Mouse (Mus musculus) erythroblast, embryonic 14.5 days (primary cell): ENCODE results near the gene Usp24. TPM values are rescaled to one million over a fixed set of nuclear protein-coding genes. Genes with fewer than 3 reads are reported as not detected.

Experiments used
- H3K27me3 ChIP-seq: 2 replicates; pipeline ENCODE4 v1.6.1; 2012; ENCODE audit warnings: inconsistent platforms; ENCODE audit not compliant: control insufficient read depth
- H3K36me3 ChIP-seq: 2 replicates; pipeline ENCODE4 v1.6.1; 2012; ENCODE audit warnings: mild to moderate bottlenecking, inconsistent platforms; ENCODE audit not compliant: control insufficient read depth
- H3K4me1 ChIP-seq: 2 replicates; pipeline ENCODE4 v1.6.1; 2012; ENCODE audit warnings: inconsistent platforms; ENCODE audit not compliant: control insufficient read depth
- H3K4me3 ChIP-seq: replicated peaks from 2 replicates; pipeline ENCODE3; 2012; ENCODE audit warnings: moderate library complexity, mild to moderate bottlenecking, inconsistent platforms
- H3K9me3 ChIP-seq: 2 replicates; pipeline ENCODE4 v1.6.1; 2012; ENCODE audit warnings: low read length, inconsistent platforms, mixed read lengths; ENCODE audit not compliant: control insufficient read depth
- GATA1 ChIP-seq: IDR thresholded peaks from 2 replicates; pipeline ENCODE4 v1.6.1; 2012; ENCODE audit warnings: low read length, inconsistent platforms, mixed read lengths
- TAL1 ChIP-seq: IDR thresholded peaks from 3 replicates; pipeline ENCODE4 v1.6.1; 2012; ENCODE audit warnings: low read length, inconsistent platforms, mixed read lengths
- polyA plus RNA-seq: library from polyadenylated mRNA; stranded (reverse); fragments of >175 nt; gene quantifications from 2 replicates; pipeline ENCODE4 v1.2.3, GENCODE M21; 2012

Usp24 gene
- 1.2 TPM in 2 replicates for polyA plus RNA-seq

DNA sequence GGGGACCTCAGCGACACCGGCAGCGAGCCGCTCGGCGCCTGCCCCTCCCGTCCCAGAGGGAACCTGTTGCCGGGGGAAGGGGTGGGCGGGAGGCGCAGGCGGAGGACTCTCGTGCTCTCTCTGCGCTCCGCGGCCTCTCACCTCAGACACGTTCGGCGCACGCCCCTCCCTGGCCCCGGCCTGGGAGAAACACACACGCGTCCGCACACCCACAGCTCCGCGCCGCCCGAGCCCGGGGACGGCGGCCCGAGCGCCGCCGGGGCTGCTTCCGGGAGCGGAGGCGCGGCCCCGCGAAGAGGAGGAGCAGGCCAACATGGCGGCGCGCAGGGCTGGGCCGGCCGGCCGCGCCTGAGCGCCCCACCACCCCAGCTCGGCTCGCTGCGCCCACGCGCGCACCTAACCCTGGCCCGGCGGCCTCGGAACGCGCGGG, at the start of gene Usp24:
Gene Usp24 (plus strand): TSS at position 293 of the 430 bp plus-strand sequence.
- Histone ChIP-seq H3K36me3 (peaks cover 29% of the 10 kb centered on the region), H3K9me3 (no peaks in the 10 kb centered on the region), H3K4me3 (peak within 1 kb of the TSS; percentile 100), H3K27me3 (no peaks in the 10 kb centered on the region), H3K4me1 (peaks cover 73% of the 10 kb centered on the region)
- TF ChIP-seq TAL1 (no peak), GATA1 (no peak)

DNA sequence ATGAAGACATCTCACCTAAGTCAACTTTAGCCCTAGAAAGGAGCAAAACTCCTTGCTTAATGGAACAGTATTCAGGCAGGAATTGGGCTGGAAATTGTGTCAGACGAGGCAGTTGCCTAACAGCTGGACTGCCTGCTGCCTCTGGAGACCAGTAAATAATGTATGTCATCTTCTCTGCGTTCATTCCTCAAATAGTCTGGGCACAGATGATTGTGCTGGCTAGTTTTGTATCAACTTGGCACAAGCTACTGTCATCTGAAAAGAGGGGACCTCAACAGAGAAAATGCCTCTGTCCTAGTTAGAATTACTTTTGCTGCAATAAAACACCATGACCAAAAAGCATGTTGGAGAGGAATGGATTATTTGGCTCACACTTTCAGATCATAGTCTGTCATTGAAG, 39.1 kb upstream of the Usp24 start:
- TF ChIP-seq TAL1 = no peak
- Histone ChIP-seq H3K27me3 (no peaks in the 10 kb centered on the region), H3K4me3 (no peak overlapping the region), H3K4me1 (peaks cover 9% of the 10 kb centered on the region), H3K36me3 (no peaks in the 10 kb centered on the region), H3K9me3 (no peaks in the 10 kb centered on the region)

DNA sequence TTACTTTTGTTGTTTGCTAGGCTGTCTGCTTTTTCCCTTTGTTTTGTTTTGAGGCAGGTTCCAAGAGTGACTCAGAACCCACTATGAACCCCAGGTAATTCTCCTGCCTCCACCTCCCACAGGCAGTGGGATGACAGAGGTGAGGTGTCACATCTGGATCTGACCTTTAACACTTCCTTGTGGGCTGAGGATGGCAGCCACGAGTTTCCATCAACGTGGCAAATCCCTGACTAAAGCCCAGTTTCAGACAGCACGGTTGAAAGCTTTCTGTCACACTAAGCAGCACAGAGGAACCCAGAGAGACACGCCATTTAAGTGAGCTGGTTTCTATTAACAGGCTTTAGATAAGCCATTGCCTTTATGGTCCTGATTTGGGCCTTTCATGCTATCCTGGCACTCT, 36.8 kb upstream of the Usp24 start:
- Histone ChIP-seq H3K4me3 (no peak overlapping the region), H3K36me3 (no peaks in the 10 kb centered on the region), H3K9me3 (peaks cover 1% of the 10 kb centered on the region; the same call in 1 of the 2 replicates), H3K4me1 (peaks cover 15% of the 10 kb centered on the region), H3K27me3 (no peaks in the 10 kb centered on the region)
- TF ChIP-seq GATA1 = no peak
- no peak for TF ChIP-seq TAL1

DNA sequence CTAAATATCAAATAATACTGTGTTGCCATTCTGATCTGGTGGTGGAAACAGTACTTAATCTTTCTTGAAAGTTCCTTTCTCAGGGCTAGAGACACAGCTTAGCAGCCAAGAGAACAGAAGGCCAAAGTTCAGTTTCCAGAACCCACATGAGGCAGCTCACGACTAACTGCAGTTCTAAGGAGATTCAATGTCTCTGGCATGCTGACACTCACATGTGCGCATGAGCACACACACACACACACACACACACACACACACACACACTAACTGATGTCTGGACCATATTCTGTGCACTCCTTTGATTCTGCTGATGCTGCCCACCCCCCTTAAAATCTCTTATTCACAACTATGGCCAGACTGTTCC, 34.9 kb upstream of the Usp24 start:
- TF ChIP-seq GATA1 (no peak), TAL1 (no peak)
- H3K36me3 ChIP-seq = no peaks in the 10 kb centered on the region
- H3K4me1 ChIP-seq = peaks cover 15% of the 10 kb centered on the region
- no peak overlapping the region for H3K4me3 ChIP-seq
- no peaks in the 10 kb centered on the region for H3K27me3 ChIP-seq
- peaks cover 2% of the 10 kb centered on the region; the same call in 1 of the 2 replicates for H3K9me3 ChIP-seq

DNA sequence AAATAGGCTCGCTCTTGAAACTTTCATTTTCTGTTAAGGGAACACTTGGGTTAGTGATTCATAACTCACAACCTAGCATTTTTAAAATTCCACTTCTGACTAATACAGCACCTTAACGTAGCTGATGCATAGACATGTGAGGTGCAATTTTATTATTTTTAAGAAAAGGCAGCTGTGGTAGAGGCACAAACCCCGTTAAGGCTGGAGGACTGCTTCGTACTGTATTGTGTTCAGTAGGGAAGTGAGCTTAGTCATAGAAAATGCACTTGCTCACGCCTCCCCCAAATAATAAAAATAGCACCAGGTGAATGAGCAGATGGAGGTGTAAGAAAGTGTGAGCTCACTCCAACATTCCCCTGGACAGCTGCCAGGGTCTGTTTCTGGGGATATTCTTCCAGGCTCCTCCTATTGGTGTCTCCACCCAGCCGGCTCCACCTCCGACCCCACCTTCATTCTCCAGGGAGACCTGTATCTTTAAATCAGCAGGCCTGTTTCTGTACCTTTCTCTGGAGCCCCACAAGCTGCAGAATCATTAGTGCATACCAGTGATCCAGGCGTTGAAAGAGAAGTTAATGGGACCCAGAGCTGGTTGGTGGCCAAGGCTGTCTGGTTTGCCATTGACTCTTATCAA, 34.4 kb upstream of the Usp24 start:
- no peak overlapping the region for H3K4me3 ChIP-seq
- H3K36me3 ChIP-seq = no peaks in the 10 kb centered on the region

DNA sequence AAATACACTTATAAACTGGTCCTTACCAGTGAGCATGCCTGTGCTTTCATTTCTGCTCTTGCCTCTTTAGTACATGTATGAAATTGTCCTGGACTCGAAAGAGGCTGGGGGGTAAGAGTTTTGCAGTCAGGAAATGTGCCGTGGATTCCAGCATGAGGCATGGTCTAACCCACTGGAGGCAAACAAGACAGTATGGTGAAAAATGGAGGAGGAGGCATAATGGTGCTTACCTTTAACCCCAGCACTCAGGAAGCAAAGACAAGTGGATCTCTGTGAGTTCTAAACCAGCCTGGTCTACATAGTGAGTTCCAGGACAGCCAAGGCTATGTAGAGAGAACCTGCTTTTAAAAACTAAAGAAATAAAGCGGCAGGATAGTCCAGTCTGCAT, 33.9 kb upstream of the Usp24 start:
- Histone ChIP-seq H3K4me1 (peaks cover 20% of the 10 kb centered on the region), H3K4me3 (no peak overlapping the region), H3K9me3 (peaks cover 2% of the 10 kb centered on the region; the same call in 1 of the 2 replicates), H3K27me3 (no peaks in the 10 kb centered on the region), H3K36me3 (no peaks in the 10 kb centered on the region)
- no peak for TF ChIP-seq GATA1
- TF ChIP-seq TAL1 = no peak

More for the DNA sequence above, 34.4 kb upstream of the Usp24 start:
- Histone ChIP-seq H3K9me3 (peaks cover 2% of the 10 kb centered on the region; the same call in 1 of the 2 replicates), H3K4me1 (peaks cover 15% of the 10 kb centered on the region), H3K27me3 (no peaks in the 10 kb centered on the region)
- no peak for TF ChIP-seq GATA1
- TF ChIP-seq TAL1 = no peak

DNA sequence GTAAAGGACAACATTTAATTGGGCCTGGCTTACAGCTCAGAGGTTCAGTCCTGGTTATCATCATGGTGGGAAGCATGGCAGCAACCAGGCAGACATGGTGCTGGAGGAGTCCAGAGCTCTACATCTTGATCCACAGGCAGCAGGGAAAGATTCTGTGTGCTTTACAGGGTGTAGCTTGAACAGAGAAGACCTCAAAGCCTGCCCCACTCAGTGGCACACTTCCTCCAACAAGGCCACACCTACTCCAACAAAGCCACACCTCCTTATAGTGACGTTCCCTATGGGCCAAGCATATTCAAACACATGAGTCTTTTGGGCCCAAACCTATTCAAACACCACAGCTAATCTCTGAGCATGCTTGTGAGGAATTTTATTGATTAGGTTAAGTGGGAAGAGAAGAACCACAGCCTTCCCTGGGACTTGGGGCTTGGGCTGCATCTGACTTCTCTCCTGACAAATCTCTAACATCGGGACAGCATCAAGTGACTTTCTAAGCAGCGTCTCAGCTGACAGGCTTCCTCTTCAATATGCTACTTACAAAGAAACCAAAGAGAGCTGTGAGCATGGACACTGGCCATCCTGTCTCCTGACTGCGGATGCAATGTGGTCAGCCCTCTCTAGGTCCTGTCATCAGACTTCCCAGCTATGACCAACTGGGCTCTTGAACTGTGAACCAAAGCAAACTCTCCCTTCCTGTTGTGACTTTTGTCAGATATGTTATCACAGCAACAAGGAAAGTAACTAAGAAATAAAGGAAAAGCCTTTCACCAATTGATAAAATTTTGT, 28.9 kb upstream of the Usp24 start:
- Histone ChIP-seq H3K9me3 (peaks cover 2% of the 10 kb centered on the region; the same call in 1 of the 2 replicates), H3K4me3 (no peak overlapping the region), H3K4me1 (peaks cover 12% of the 10 kb centered on the region), H3K36me3 (no peaks in the 10 kb centered on the region), H3K27me3 (no peaks in the 10 kb centered on the region)
- TF ChIP-seq GATA1 (no peak), TAL1 (no peak)

DNA sequence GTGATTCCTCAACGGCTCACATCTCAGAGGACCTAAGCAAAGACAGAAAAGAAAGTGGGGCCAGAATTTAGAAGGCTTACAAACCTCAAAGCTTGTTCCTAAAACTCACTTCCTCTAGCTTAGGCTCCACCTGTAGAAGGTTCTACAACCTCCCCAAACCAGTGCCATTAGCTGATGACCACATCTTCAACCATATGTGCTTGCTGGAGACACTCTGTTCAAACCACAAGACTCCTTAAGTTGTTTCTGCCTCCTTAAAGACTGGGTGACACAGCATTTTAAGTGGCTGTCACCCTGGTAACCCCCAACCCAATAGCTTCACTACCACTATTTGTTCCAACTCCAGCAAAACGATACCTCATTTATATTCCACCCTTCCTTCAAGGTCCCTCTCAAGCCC, 25.8 kb upstream of the Usp24 start:
- no peaks in the 10 kb centered on the region for H3K27me3 ChIP-seq
- no peaks in the 10 kb centered on the region for H3K36me3 ChIP-seq
- H3K4me1 ChIP-seq = peaks cover 9% of the 10 kb centered on the region
- no peak overlapping the region for H3K4me3 ChIP-seq
- no peak for TF ChIP-seq TAL1
- no peak for TF ChIP-seq GATA1
- H3K9me3 ChIP-seq = no peaks in the 10 kb centered on the region

DNA sequence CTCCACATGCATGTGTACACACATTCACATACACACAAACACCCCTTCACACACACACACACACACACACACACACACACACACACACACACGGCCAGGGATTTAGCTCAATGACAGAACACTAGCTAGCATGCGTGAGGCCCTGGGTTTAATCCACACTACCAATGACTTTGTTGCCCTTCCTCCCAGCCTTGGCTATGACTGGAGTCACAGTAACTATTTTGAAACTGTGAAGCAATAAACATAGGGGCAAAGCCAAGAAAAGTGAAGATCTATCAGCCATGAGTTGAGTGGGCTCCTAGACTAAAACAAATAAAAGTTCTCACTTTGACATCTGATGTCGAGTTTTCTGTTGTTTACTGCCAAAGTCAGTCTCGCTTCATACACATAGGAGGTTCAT, 23.2 kb upstream of the Usp24 start:
- Histone ChIP-seq H3K9me3 (no peaks in the 10 kb centered on the region), H3K27me3 (no peaks in the 10 kb centered on the region), H3K4me3 (no peak overlapping the region), H3K4me1 (peaks cover 9% of the 10 kb centered on the region; the same call in 1 of the 2 replicates), H3K36me3 (no peaks in the 10 kb centered on the region)
- TF ChIP-seq TAL1 (no peak), GATA1 (no peak)
